Mouse (Mus musculus): ENCODE measurements around the gene Rtn4rl2.

GRCm38 (mm10) chr2:84851130-84852040 is 35.1 kb downstream of the Rtn4rl2 start:
- TF ChIP-seq POLR2A (IDR thresholded peaks at IDR 0.05; ENCODE audit: control insufficient read depth, low read depth, low read length) (no peak), CTCF (IDR thresholded peaks at IDR 0.05; ENCODE audit: control insufficient read depth, insufficient read depth, insufficient replicate concordance, low read depth, low read length) (no peak)
